Mouse (Mus musculus): ENCODE measurements at regions not wholly inside any gene's neighbourhood (a gene's known extent, or its start where the extent isn't known, plus 50 kb on each side); places are given as distances from the start of the nearest gene placed in this dataset.

DNA sequence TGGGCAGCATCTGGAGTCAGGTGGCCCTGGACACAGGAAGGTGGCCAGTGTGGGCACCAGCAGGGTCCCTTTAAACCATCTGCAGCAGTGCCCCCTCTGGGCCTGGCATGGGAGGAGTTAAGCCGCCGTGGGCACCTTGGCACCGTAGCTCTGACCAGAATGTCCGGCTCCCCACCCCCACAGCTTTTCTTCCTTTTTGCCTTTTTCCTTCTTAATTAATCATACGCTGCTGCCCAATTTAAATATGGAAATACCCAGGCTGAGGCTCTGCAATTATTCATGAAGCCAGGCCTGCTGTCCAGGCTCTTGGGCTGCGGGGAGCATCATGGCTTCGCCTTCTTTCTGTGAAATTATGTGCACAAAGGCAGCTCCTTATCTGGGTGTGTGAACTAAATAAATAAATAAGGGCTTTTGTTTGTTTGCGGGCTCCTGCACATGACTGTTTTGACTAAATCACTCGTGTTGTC, 70.6 kb upstream of the Wnt7b start:
- TF ChIP-seq CTCF (IDR thresholded peaks at IDR 0.05; ENCODE audit: insufficient read depth, low read length) (no peak), POLR2A (IDR thresholded peaks at IDR 0.05; ENCODE audit: borderline replicate concordance, extremely low read depth, low read depth, low read length) (no peak)
